ENCODE assay signal across 27 mouse cellular contexts in the genomic region with DNA sequence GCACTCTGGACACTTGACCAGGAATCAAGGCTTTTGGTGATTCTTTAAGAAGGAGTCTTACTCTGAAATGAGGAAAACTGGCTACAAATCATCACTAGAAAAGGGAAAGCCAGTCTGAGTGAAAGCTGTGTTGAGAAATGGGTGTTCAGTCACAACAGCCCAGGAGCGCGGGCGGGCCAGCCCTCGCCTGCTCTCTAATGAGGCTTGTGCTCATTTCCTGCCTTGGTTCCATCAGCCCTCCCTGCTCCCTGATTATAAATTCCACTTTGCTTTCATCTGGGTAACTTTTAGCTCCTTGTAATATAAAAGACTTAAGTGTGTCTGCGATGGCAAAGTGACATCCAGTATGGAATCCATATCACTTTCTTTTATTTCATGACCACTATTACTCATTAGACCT.
DNase-seq lines count a peak whose midpoint lies in the region; ATAC-seq and TF ChIP-seq lines count a peak whose summit lies in the region.
"Had no signal": no experiment of that assay in that cellular context is flagged by ENCODE, and none has a peak within 500 bp of the region (broad histone marks: within the 10 kb centered on the region; RNA-seq: fewer than 3 reads in every experiment).

No protein-coding gene starts in this region.

- H3K9ac ChIP-seq in midbrain, embryonic 15.5 days: no peak overlapping the region
- H3K9ac ChIP-seq in midbrain, postnatal 0 days (replicated peaks; ENCODE audit: low read length, poor library complexity, severe bottlenecking): no peak overlapping the region
- H3K9ac ChIP-seq: heart, embryonic 12.5 days; kidney, embryonic 15.5 days; liver, embryonic 14.5 days; midbrain, embryonic 13.5 days had no signal

- H3K4me1 ChIP-seq in midbrain, embryonic 15.5 days: peaks cover 17% of the 10 kb centered on the region
- peaks cover 3% of the 10 kb centered on the region for H3K4me1 ChIP-seq in midbrain, postnatal 0 days (ENCODE audit: insufficient read depth, low read length)
- H3K4me1 ChIP-seq in limb, embryonic 10.5 days: peaks cover 73% of the 10 kb centered on the region

- H3K4me3 ChIP-seq in midbrain, embryonic 15.5 days: no peak overlapping the region
- no peak overlapping the region for H3K4me3 ChIP-seq in midbrain, postnatal 0 days (ENCODE audit: low read depth, low read length)
- H3K4me3 ChIP-seq in limb, embryonic 10.5 days: no peak overlapping the region; the same call in 1 of the 2 replicates
- H3K4me3 ChIP-seq: erythroblast, embryonic 14.5 days; heart, adult 2 months; heart, embryonic 12.5 days; kidney, embryonic 15.5 days; midbrain, embryonic 13.5 days had no signal

- TF ChIP-seq CTCF in midbrain, postnatal 0 days (IDR thresholded peaks at IDR 0.05): no peak

- intact Hi-C loops in heart, postnatal 25 days (cut with DNase I): no loop called here

- WGBS in midbrain, embryonic 15.5 days: 83% methylated on average over 5 of the region's 5 CpGs
- WGBS in midbrain, postnatal 0 days: 82% methylated on average over 5 of the region's 5 CpGs
- 23% methylated on average over 5 of the region's 5 CpGs for WGBS in limb, embryonic 10.5 days

- 0 out of 2 replicates have a peak overlapping the region, but pooled peaks have one; percentile 8 for H3K27ac ChIP-seq in midbrain, embryonic 15.5 days
- H3K27ac ChIP-seq in midbrain, postnatal 0 days (ENCODE audit: low read depth, low read length): no peak overlapping the region
- H3K27ac ChIP-seq in limb, embryonic 10.5 days: peak overlapping the region; percentile 83
- H3K27ac ChIP-seq: heart, adult 2 months; kidney, embryonic 15.5 days; liver, embryonic 14.5 days; macrophage; midbrain, embryonic 13.5 days had no signal

- no peaks in the 10 kb centered on the region for H3K36me3 ChIP-seq in midbrain, embryonic 15.5 days (replicated peaks)
- H3K36me3 ChIP-seq in midbrain, postnatal 0 days (ENCODE audit: insufficient read depth, low read length): no peaks in the 10 kb centered on the region
- no peaks in the 10 kb centered on the region for H3K36me3 ChIP-seq in limb, embryonic 10.5 days
- H3K36me3 ChIP-seq: heart, embryonic 12.5 days; kidney, embryonic 15.5 days; midbrain, embryonic 13.5 days had no signal

- no peak overlapping the region for H3K4me2 ChIP-seq in midbrain, embryonic 15.5 days
- H3K4me2 ChIP-seq in midbrain, postnatal 0 days (ENCODE audit: low read depth, low read length, poor library complexity, severe bottlenecking): no peak overlapping the region
- H3K4me2 ChIP-seq: heart, embryonic 12.5 days; kidney, embryonic 15.5 days; midbrain, embryonic 13.5 days had no signal

- no peaks in the 10 kb centered on the region for H3K27me3 ChIP-seq in midbrain, embryonic 15.5 days (replicated peaks)
- H3K27me3 ChIP-seq in midbrain, postnatal 0 days (ENCODE audit: insufficient read depth, low read length): no peaks in the 10 kb centered on the region
- H3K27me3 ChIP-seq in limb, embryonic 10.5 days (ENCODE audit: low read depth, poor library complexity, severe bottlenecking): no peaks in the 10 kb centered on the region
- H3K27me3 ChIP-seq: heart, embryonic 12.5 days; kidney, embryonic 15.5 days; midbrain, embryonic 13.5 days had no signal

- no peaks in the 10 kb centered on the region for H3K9me3 ChIP-seq in midbrain, embryonic 15.5 days
- H3K9me3 ChIP-seq in midbrain, postnatal 0 days (ENCODE audit: low read length): no peaks in the 10 kb centered on the region
- H3K9me3 ChIP-seq in limb, embryonic 10.5 days (replicated peaks): no peaks in the 10 kb centered on the region
- H3K9me3 ChIP-seq: heart, embryonic 12.5 days; kidney, embryonic 15.5 days; midbrain, embryonic 13.5 days had no signal

- peak; percentile 88 for DNase-seq in heart, adult 11 months
- DNase-seq in heart, postnatal 25 days (ENCODE audit: low spot score): no peak
- peak; percentile 30 for DNase-seq in kidney, postnatal 14 days
- no peak for DNase-seq in kidney, adult 8-10 months
- no peak for DNase-seq in midbrain, postnatal 0 days (ENCODE audit: low spot score)
- DNase-seq in limb, embryonic 10.5 days (ENCODE audit: low spot score): no peak
- DNase-seq in B cell, adult 2 months: no peak
- DNase-seq: adrenal gland, postnatal 14 days; cerebellum, adult 11-12 months; cerebellum, postnatal 10 days; gastrocnemius, postnatal 36 days; heart, adult 2 months; liver; lung, adult 2 months; lung, postnatal 10 days; thymus, adult 2 months; thymus, postnatal 4 days had no signal

- ATAC-seq in midbrain, embryonic 15.5 days (replicated peaks): no peak
- no peak for ATAC-seq in midbrain, postnatal 0 days (ENCODE audit: low FRiP score)
- ATAC-seq: CD4-positive, CD25-positive, alpha-beta regulatory T cell, adult 4 months; forebrain, embryonic 16.5 days; intestine, postnatal 0 days; midbrain, embryonic 13.5 days had no signal

Comparison
In these comparisons a context has a peak if more than half of its experiments do, and no peak if none do; other contexts are left out.
1. DNase-seq: peak in heart, adult 11 months (single experiment) and kidney, postnatal 14 days (single experiment); none in heart, postnatal 25 days (single experiment), kidney, adult 8-10 months (0 of 2), midbrain, postnatal 0 days (single experiment), limb, embryonic 10.5 days (single experiment) and B cell, adult 2 months (0 of 2).